Mouse (Mus musculus) hindbrain, embryonic 14.5 days (tissue): ENCODE data around the gene Eepd1. TPM values are rescaled to one million over a fixed set of nuclear protein-coding genes. Genes with fewer than 3 reads are reported as not detected.
"Not testable (repeated sequence)": the region's sequence is repeated elsewhere in the genome, so short reads cannot be mapped to it uniquely, and the experiment has no call there.

ENCODE experiments used
- ATAC-seq: fragments of 200-750 bp; cut with Nextera tagmentation; 2 replicates; pipeline ENCODE4 v1.8.0; 2017; ENCODE audit warnings: moderate number of reproducible peaks, mild to moderate bottlenecking, moderate TSS enrichment, moderate library complexity; ENCODE audit not compliant: low FRiP score
- DNase-seq: peaks from one replicate; pipeline ENCODE4 v3.0.0-alpha.2; 2015; ENCODE audit warnings: low spot score
- H3K27ac ChIP-seq: fragments of 300-500 bp; sonication (generic); 2 replicates; pipeline ENCODE4 v1.5.1; 2014; ENCODE audit warnings: mild to moderate bottlenecking, moderate library complexity
- H3K27me3 ChIP-seq: fragments of 300-500 bp; sonication (generic); 2 replicates; pipeline ENCODE4 v1.6.1; 2014; ENCODE audit warnings: mild to moderate bottlenecking, low read length, mixed read lengths; ENCODE audit not compliant: control insufficient read depth, insufficient read depth
- H3K36me3 ChIP-seq: fragments of 300-500 bp; sonication (generic); replicated peaks from 2 replicates; pipeline ENCODE4 v1.6.1; 2014; ENCODE audit not compliant: control insufficient read depth, insufficient read depth
- H3K4me1 ChIP-seq: fragments of 300-500 bp; sonication (generic); replicated peaks from 2 replicates; pipeline ENCODE4 v1.6.1; 2014; ENCODE audit warnings: antibody characterized with exemption, low read length, mixed read lengths; ENCODE audit not compliant: control insufficient read depth, insufficient read depth
- H3K4me2 ChIP-seq: fragments of 300-500 bp; sonication (generic); replicated peaks from 2 replicates; pipeline ENCODE4 v1.6.1; 2014; ENCODE audit warnings: mild to moderate bottlenecking, moderate library complexity
- H3K4me3 ChIP-seq: fragments of 300-500 bp; sonication (generic); replicated peaks from 2 replicates; pipeline ENCODE4 v1.5.1; 2014; ENCODE audit warnings: mild to moderate bottlenecking, low read length
- H3K9ac ChIP-seq: fragments of 300-500 bp; sonication (generic); 2 replicates; pipeline ENCODE4 v1.6.1; 2014
- H3K9me3 ChIP-seq: fragments of 300-500 bp; sonication (generic); 2 replicates; pipeline ENCODE4 v1.6.1; 2016; ENCODE audit warnings: low read length; ENCODE audit not compliant: control insufficient read depth
- whole genome bisulfite sequencing: fragments of 180-500 bp; shearing (Covaris S2); extraction: QIAGEN DNeasy Blood & Tissue Kit; methylation state at CpG from one replicate; pipeline ENCODE4 v1.1.7; 2014; 5-methylcytosine and 5-hydroxymethylcytosine counted together
- polyA plus RNA-seq: library from polyadenylated mRNA; unstranded; fragments of >200 nt; fragmentation: Nextera tagmentation; extraction: Ambion mirVana; gene quantifications from 2 replicates; pipeline ENCODE4 v1.2.1, GENCODE M21; 2014

The Eepd1 gene
- 8.8 and 11.1 TPM in 2 replicates for polyA plus RNA-seq

DNA sequence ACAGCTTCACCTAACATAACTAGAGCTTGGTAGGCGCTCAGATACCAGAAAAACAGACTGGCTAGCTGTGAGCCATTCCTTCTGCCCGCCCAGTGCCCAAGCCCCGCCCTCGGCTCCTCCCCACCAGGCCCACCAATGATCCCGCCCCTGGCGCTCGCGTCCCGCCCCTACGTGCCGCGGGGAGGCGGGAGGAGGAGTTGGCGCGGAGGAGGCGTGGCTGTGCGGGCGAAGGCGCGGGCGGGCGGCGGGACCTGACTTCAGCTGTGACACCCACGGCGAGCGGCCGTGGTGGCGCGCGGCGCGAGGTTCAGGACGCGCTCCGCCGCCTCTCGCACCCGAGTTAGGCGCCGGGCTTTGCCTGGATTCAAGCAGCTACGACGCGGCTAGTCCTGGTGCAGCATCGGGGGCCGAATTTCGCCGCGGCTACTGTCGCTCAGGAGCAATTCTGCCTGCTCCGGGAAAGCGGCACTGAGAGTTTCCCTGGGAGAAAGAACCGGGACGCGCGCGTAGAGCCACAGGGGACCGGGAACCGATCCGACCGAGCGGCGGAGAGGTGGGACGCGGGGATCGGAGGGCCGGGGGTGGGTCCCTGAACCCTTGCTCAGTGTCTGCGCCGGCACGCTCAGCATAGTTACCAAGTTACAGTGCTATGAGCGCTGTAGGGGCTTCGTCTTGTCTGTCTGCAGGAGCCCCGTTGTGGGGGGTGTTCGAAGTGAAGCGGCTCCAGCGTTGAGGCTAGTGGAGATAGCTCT lies at the start of gene Eepd1:
Eepd1 (plus strand) TSS at position 204 of the 752 bp plus-strand sequence.
- H3K4me2 ChIP-seq, result peak within 1 kb of the TSS; percentile 89
- under 1% methylated on average over 75 of the region's 75 CpGs for WGBS
- peak within 1 kb of the TSS; percentile 69 for H3K27ac ChIP-seq
- peak; percentile 94 for DNase-seq
- peak within 1 kb of the TSS; percentile 78 for H3K4me3 ChIP-seq
- H3K36me3 ChIP-seq, result no peaks in the 10 kb centered on the region
- no peaks in the 10 kb centered on the region for H3K9me3 ChIP-seq
- H3K9ac ChIP-seq, result peak within 1 kb of the TSS; percentile 75
- H3K4me1 ChIP-seq, result peaks cover 4% of the 10 kb centered on the region; the same call in 1 of the 2 replicates
- H3K27me3 ChIP-seq, result no peaks in the 10 kb centered on the region
- ATAC-seq, result peak; percentile 98

DNA sequence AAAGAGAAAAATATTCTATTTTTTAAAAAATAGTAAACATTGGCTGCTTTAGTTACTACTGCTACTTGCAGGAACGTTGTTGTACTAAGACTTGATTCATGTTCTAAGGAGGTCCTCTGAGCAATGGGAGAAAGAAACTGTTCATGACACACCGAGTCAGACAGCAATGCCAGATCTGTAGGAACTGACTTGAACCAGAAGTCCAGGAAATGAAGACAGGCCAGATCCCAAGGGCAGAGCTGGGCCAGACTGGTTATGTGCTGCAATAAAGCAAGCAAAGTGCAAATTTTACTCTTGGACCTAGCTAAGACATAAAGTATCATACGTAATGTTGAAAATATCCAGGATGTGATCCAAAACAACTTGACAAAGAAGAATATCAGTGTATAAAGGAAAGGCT lies 42.5 kb upstream of the Eepd1 start:
- H3K4me2 ChIP-seq, result no peak overlapping the region
- WGBS, result 95% methylated on average over 3 of the region's 3 CpGs
- no peak overlapping the region for H3K27ac ChIP-seq
- ATAC-seq (no peak), DNase-seq (no peak)
- no peaks in the 10 kb centered on the region for H3K27me3 ChIP-seq
- no peaks in the 10 kb centered on the region for H3K36me3 ChIP-seq
- no peak overlapping the region for H3K4me3 ChIP-seq
- no peaks in the 10 kb centered on the region for H3K4me1 ChIP-seq
- H3K9ac ChIP-seq, result no peak overlapping the region
- H3K9me3 ChIP-seq, result no peaks in the 10 kb centered on the region

DNA sequence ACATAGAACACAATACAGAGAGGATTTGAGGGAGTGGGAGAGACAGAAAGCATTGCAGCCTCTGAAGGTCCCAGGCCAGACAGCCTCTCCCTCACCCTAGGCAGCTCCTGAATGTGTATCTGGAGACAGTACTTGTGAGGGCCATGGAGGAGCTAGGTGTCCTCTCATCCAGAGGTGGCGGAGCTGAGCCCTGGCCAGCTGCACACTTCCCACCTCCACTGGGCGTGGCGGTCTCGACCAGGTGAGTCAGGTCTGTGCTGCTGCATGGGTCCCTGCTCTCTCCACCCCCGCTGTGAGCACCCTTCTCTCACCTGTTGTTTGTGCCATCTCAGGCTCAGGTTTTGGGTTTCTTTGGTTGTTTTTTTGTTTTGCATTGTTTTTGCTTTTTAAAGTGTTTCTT lies 41.3 kb upstream of the Eepd1 start:
- not testable (repeated sequence) for H3K4me3 ChIP-seq, H3K36me3 ChIP-seq, H3K27me3 ChIP-seq, ATAC-seq, DNase-seq, H3K4me2 ChIP-seq, H3K4me1 ChIP-seq, H3K27ac ChIP-seq, H3K9ac ChIP-seq, H3K9me3 ChIP-seq
- WGBS, result 96% methylated on average over 4 of the region's 5 CpGs

DNA sequence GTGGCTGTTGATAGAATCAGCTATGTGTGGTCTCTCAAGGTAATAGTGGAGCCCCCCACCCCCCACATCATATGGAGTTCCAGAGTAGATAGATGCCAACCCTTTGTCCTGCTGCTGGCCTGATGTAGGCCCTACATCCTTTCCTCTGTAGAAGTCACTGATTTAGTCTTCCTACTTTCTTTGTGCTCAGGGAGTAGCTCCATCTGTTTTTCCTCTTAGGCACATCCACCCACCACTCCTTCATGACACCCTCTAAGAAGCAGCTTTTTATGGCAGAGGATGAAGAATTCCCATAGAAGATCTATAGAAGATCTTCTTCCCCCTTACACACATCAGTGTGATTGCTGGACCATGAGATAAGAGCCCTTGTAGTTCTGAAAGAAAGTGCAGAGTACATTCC lies 39.3 kb upstream of the Eepd1 start:
- ATAC-seq (no peak), DNase-seq (no peak)
- no peaks in the 10 kb centered on the region for H3K4me1 ChIP-seq
- no peak overlapping the region for H3K27ac ChIP-seq
- H3K4me3 ChIP-seq, result no peak overlapping the region
- no peak overlapping the region for H3K9ac ChIP-seq
- H3K4me2 ChIP-seq, result no peak overlapping the region
- H3K36me3 ChIP-seq, result no peaks in the 10 kb centered on the region
- H3K9me3 ChIP-seq, result no peaks in the 10 kb centered on the region
- no peaks in the 10 kb centered on the region for H3K27me3 ChIP-seq

DNA sequence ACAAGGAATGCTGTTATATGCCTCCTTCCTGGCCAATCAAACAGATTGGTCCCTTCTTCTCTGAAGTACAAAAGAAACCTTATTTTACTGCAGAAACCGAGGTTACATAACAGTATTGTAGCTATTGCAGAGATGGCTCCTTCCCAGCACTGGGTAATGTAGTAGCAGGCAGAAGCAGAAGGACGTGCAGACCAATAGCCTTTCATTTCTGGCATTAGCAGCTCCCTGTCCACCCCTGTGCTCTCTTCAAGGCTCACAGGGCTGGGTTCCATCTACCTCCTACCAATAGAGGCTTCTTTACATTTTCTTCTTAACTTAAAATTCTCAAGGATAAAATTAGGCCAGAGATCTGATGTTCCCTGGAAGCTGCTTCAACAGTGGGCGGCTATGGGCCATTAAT lies 38.3 kb upstream of the Eepd1 start:
- no peaks in the 10 kb centered on the region for H3K4me1 ChIP-seq
- ATAC-seq (no peak), DNase-seq (no peak)
- whole genome bisulfite sequencing, result 83% methylated on average over 3 of the region's 3 CpGs
- H3K9me3 ChIP-seq, result no peaks in the 10 kb centered on the region
- H3K4me3 ChIP-seq, result no peak overlapping the region
- no peak overlapping the region for H3K9ac ChIP-seq
- no peak overlapping the region for H3K4me2 ChIP-seq
- H3K36me3 ChIP-seq, result no peaks in the 10 kb centered on the region
- no peak overlapping the region for H3K27ac ChIP-seq
- H3K27me3 ChIP-seq, result no peaks in the 10 kb centered on the region

DNA sequence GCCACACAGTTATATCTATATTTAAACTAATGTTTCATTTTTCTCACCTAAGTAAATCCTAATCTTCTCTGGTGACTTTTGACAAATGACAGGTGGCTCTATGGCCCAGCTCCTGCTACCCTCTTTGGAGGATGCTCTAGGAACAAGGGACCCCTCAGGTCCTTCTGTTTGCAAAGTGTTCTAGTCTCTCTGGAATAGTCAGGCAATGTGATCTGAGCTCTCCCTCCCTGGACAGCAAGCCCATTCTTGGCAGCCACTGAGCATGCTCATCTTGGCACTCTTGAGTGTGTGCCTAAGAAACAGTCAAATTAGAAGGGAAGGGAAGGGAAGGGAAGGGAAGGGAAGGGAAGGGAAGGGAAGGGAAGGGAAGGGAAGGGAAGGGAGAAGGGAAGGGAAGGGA lies 37.8 kb upstream of the Eepd1 start:
- Histone ChIP-seq H3K27me3 (no peaks in the 10 kb centered on the region), H3K4me1 (no peaks in the 10 kb centered on the region), H3K27ac (no peak overlapping the region), H3K9ac (no peak overlapping the region), H3K4me2 (no peak overlapping the region), H3K36me3 (no peaks in the 10 kb centered on the region), H3K4me3 (no peak overlapping the region), H3K9me3 (no peaks in the 10 kb centered on the region)
- ATAC-seq (no peak), DNase-seq (no peak)

DNA sequence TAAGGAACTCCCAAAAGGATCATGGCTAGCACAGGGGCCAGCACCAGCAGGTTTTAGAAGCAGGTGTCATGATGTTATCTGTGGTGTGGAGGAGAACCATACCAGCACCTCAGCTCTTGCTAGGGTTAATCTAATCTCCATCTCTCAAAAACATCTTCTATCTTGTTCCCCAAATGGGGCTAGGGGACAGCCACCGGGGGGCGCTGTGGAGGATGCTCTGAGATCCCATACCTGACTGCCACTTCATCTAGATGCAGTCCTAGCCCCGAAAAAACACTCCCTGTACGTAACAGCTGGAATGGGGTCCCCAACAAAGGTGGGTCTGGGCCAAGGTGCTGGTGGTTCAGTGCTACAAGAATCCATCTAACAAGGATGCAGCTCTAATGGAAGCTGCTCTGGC lies 31.0 kb upstream of the Eepd1 start:
- Histone ChIP-seq H3K4me3 (no peak overlapping the region), H3K27ac (no peak overlapping the region), H3K9me3 (no peaks in the 10 kb centered on the region), H3K36me3 (no peaks in the 10 kb centered on the region), H3K9ac (no peak overlapping the region), H3K4me1 (no peaks in the 10 kb centered on the region), H3K4me2 (no peak overlapping the region), H3K27me3 (no peaks in the 10 kb centered on the region)
- DNase-seq (no peak), ATAC-seq (no peak)
- 72% methylated on average over 4 of the region's 4 CpGs for WGBS

DNA sequence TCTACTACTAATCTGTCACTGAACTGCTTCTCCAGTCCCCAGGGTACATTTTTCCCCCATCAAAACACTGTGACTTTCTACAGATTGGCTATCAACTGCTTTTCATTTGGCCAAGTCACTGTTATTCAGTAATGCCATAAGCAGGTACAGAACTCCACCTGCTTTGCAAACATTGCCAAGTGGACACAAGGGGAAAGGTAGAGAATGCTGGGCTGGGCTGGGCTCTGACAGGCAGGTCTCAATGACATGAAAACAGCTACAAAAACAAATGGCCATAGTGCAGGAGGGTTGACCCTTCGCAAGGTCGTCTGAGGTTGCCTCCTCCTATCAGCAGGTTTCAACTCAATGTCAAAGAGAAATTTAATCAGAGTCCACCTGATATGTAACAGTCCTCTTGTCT lies 26.3 kb upstream of the Eepd1 start:
- Histone ChIP-seq H3K4me3 (no peak overlapping the region), H3K9me3 (no peaks in the 10 kb centered on the region), H3K36me3 (no peaks in the 10 kb centered on the region), H3K27ac (no peak overlapping the region), H3K9ac (no peak overlapping the region), H3K4me2 (no peak overlapping the region), H3K4me1 (no peaks in the 10 kb centered on the region), H3K27me3 (no peaks in the 10 kb centered on the region)
- no peak for DNase-seq
- WGBS, result 90% methylated on average over 2 of the region's 2 CpGs
- ATAC-seq, result no peak

DNA sequence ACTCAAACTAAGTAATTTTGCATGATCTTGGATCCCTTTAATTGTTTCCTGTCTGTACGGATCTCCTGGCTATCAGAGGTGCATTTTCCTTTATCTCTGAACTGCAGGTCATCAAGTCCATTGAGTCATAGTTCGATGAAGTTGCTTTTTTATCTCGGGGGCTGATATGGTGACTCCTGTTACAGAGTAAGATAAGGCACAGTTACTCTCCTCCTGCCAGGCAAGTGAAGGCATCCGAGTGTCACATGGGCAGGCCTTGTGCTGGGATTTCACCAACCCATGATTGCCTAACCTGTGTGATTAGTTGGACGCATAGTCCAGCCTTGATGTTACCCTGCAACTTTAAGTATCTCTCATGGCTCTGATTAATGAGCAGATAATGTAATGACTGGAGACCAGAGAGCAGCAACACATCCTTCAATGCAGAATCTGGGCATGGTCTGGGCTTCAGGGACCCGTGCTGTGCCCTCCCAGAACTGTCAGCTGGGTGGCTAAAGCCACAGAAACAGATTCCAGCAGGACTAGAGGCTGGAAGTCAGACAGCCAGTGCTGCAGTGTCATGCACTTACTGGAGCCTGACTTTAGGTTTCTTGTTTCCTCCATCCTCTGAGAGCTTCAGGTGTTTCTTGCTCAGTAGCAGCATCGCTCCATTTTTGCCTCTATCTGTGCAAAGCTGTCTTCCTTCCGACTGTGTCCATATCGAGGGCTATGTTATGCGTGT lies 20.4 kb upstream of the Eepd1 start:
- Histone ChIP-seq H3K4me3 (no peak overlapping the region), H3K9me3 (no peaks in the 10 kb centered on the region), H3K36me3 (no peaks in the 10 kb centered on the region), H3K4me2 (no peak overlapping the region), H3K27me3 (no peaks in the 10 kb centered on the region), H3K9ac (no peak overlapping the region), H3K27ac (no peak overlapping the region), H3K4me1 (no peaks in the 10 kb centered on the region)
- 91% methylated on average over 10 of the region's 10 CpGs for WGBS
- DNase-seq (no peak), ATAC-seq (no peak)
